Mouse (Mus musculus) embryonic facial prominence, embryonic 13.5 days (tissue): ENCODE results near the gene Fbxo27. TPM values are rescaled to one million over a fixed set of nuclear protein-coding genes. Genes with fewer than 3 reads are reported as not detected.
"Not testable (repeated sequence)": the region's sequence is repeated elsewhere in the genome, so short reads cannot be mapped to it uniquely, and the experiment has no call there.

Source experiments
- ATAC-seq: fragments of 200-750 bp; cut with Nextera tagmentation; 2 replicates; pipeline ENCODE4 v1.8.0; 2017; ENCODE audit warnings: low read depth; ENCODE audit not compliant: insufficient number of reproducible peaks, insufficient read depth, low FRiP score, low TSS enrichment
- H3K27ac ChIP-seq: fragments of 300-500 bp; sonication (generic); 2 replicates; pipeline ENCODE4 v1.5.1; 2015; ENCODE audit warnings: moderate library complexity, mild to moderate bottlenecking, inconsistent platforms
- H3K27me3 ChIP-seq: fragments of 300-500 bp; sonication (generic); 2 replicates; pipeline ENCODE4 v1.6.1; 2015; ENCODE audit warnings: mild to moderate bottlenecking, inconsistent platforms
- H3K36me3 ChIP-seq: fragments of 300-500 bp; sonication (generic); 2 replicates; pipeline ENCODE4 v1.6.1; 2015; ENCODE audit warnings: mild to moderate bottlenecking, inconsistent platforms
- H3K4me1 ChIP-seq: fragments of 300-500 bp; sonication (generic); 2 replicates; pipeline ENCODE4 v1.6.1; 2015; ENCODE audit warnings: inconsistent platforms
- H3K4me2 ChIP-seq: fragments of 300-500 bp; sonication (generic); 2 replicates; pipeline ENCODE4 v1.6.1; 2015; ENCODE audit warnings: moderate library complexity, mild to moderate bottlenecking, inconsistent platforms
- H3K4me3 ChIP-seq: fragments of 300-500 bp; sonication (generic); 2 replicates; pipeline ENCODE4 v1.5.1; 2015; ENCODE audit warnings: mild to moderate bottlenecking, inconsistent platforms
- H3K9ac ChIP-seq: fragments of 300-500 bp; sonication (generic); 2 replicates; pipeline ENCODE4 v1.6.1; 2015; ENCODE audit warnings: mild to moderate bottlenecking, inconsistent platforms
- H3K9me3 ChIP-seq: fragments of 300-500 bp; sonication (generic); 2 replicates; pipeline ENCODE4 v1.6.1; 2016; ENCODE audit warnings: inconsistent platforms
- WGBS: fragments of 180-500 bp; shearing (Covaris S2); methylation state at CpG from one replicate; pipeline ENCODE4 v1.1.7; 2015; ENCODE audit warnings: mixed read lengths; 5-methylcytosine and 5-hydroxymethylcytosine counted together
- polyA plus RNA-seq: library from polyadenylated mRNA; unstranded; fragments of >200 nt; fragmentation: Nextera tagmentation; extraction: Ambion mirVana; gene quantifications from 2 replicates; pipeline ENCODE4 v1.2.1, GENCODE M21; 2015

The Fbxo27 gene
- polyA plus RNA-seq, 1 experiment from 2014 or later = 8.3 TPM

DNA sequence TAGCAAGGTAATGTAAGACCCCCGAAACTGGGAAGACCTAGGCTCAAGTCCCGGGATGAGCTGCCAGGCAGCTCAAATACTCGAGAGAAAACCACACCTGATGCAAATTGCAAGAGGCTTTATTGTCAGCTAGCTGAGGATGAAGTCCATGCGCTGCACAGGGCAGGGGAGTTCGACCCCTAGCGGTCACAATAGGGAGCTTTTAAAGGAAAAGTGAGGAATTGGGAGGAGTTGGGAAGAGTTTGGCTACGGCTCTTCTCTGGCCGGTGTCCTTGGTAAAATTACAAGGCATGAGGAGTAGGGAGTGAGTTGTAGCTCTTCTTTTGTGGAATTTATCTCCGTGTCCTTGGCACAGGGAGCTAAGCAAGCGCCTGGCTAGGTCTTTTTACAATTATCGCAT lies 16.9 kb upstream of the Fbxo27 start:
- H3K4me3 ChIP-seq = no peak overlapping the region
- H3K9me3 ChIP-seq = no peaks in the 10 kb centered on the region
- no peak overlapping the region for H3K4me2 ChIP-seq
- no peak for ATAC-seq
- H3K36me3 ChIP-seq = no peaks in the 10 kb centered on the region
- H3K9ac ChIP-seq = no peak overlapping the region
- H3K4me1 ChIP-seq = no peaks in the 10 kb centered on the region
- no peak overlapping the region for H3K27ac ChIP-seq
- no peaks in the 10 kb centered on the region for H3K27me3 ChIP-seq
- 38% methylated on average over 11 of the region's 11 CpGs for WGBS

DNA sequence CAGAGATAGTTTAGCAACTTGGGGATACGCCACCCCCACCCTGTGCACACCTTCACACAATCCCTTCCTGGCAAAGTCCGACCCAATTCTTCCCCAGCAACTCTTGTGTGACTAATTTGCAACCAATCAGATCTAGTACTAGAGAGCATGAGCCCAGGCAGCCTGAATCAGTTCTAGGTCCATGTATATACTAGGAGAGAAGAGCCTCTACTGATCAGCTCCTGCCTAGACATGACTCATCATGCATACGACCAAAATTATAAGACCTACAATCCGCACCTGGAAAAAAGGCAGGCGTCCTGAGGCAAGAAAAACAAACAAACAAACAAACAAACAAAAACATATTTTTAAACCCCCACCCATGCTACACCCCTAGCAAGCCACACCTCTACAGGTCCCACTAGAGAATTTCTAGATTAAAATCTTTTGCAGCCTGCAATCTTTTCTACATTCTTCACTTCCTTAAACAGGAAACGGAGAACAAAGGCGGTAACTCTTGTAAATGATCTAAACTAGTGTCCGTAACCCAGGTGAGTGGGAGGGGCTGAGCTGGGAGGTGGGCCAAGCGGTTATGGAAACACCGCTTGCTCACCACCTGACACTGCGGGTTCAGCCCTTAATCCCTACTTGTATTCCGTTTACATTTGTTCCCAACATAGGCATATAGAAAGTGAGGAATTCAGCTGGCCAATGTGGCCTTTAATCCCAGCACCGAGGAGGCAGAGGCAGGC lies 15.7 kb upstream of the Fbxo27 start:
- WGBS = 76% methylated on average over 13 of the region's 13 CpGs

DNA sequence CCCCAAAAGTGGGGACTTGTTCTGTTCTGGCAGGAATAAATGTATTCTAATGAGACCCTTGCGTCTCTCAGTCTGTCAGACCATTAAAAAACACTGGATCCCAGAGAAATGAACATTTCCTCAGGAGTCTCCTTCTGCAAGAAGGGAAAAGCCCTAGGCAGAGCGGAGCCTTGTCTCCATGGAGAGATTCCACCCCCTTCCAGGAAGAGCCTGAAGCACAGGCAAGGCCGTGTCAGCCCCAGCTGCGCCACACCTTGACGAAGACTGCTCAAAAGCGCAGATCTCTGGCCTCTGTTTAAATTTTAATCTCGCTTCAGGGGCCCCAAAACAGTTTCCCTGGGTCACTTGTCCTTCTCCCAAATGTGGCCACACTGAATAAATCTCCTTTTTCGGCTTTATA lies 15.0 kb upstream of the Fbxo27 start:
- Histone ChIP-seq H3K9me3 (no peaks in the 10 kb centered on the region), H3K4me1 (no peaks in the 10 kb centered on the region), H3K27me3 (no peaks in the 10 kb centered on the region), H3K4me2 (no peak overlapping the region), H3K9ac (no peak overlapping the region), H3K36me3 (no peaks in the 10 kb centered on the region), H3K4me3 (no peak overlapping the region), H3K27ac (no peak overlapping the region)
- no peak for ATAC-seq
- WGBS = 90% methylated on average over 8 of the region's 8 CpGs

More for the DNA sequence above, 15.7 kb upstream of the Fbxo27 start:
- H3K9me3 ChIP-seq = no peaks in the 10 kb centered on the region
- no peaks in the 10 kb centered on the region for H3K4me1 ChIP-seq
- no peaks in the 10 kb centered on the region for H3K27me3 ChIP-seq
- no peak overlapping the region for H3K27ac ChIP-seq
- H3K4me2 ChIP-seq = no peak overlapping the region
- no peak overlapping the region for H3K9ac ChIP-seq
- H3K4me3 ChIP-seq = no peak overlapping the region
- ATAC-seq = no peak
- H3K36me3 ChIP-seq = no peaks in the 10 kb centered on the region

DNA sequence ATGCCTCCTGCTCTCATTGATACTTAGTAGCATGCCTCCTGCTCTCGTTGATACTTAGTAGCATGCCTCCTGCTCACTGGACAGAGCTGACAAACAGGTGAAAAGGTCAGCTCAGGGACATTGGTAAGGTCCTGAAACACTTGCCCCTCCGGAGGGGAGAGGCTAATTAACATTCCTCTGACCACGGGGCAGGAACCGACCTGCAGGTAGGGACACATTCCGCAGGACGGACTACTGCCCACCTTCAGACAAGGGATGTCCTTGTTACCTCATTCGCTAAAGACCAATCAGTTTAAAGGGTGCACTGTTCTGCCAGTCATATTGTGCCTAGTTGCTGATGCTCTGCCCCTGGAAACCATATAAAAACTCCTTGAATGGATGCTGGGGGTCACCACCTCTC lies 1.6 kb upstream of the Fbxo27 start:
- Histone ChIP-seq H3K36me3 (no peaks in the 10 kb centered on the region), H3K27me3 (peaks cover 14% of the 10 kb centered on the region), H3K4me3 (no peak overlapping the region), H3K4me2 (no peak overlapping the region), H3K4me1 (peaks cover 17% of the 10 kb centered on the region), H3K27ac (no peak overlapping the region), H3K9me3 (no peaks in the 10 kb centered on the region), H3K9ac (no peak overlapping the region)
- 58% methylated on average over 7 of the region's 7 CpGs for WGBS
- no peak for ATAC-seq

DNA sequence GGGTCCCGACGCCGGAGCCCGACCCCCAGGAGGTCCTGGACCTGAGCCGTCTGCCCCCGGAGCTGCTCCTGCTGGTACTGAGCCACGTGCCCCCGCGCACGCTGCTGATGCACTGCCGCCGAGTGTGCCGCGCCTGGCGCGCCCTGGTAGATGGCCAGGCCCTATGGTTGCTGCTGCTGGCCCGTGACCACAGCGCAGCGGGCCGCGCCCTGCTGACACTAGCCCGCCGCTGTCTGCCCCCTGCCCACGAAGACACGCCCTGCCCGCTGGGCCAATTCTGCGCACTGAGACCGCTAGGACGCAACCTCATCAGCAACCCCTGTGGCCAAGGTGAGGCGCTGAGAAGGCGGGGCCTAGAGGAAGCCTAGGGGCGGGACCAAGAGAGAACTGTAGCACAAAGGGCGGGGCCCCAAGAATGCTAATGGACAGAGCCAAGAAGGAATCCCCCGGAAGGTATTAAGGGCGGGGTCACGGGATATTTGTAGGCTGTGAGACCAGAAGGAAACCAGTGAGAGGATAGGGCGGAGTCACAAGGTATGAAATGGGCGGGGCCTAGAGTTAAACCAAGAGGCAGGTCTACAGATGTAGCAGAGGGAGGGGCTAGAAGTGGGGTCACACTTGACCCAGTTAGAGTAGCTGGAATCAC lies 795 bp downstream of the Fbxo27 start:
- no peaks in the 10 kb centered on the region for H3K36me3 ChIP-seq
- ATAC-seq = peak; percentile 69
- H3K27me3 ChIP-seq = peaks cover 14% of the 10 kb centered on the region

DNA sequence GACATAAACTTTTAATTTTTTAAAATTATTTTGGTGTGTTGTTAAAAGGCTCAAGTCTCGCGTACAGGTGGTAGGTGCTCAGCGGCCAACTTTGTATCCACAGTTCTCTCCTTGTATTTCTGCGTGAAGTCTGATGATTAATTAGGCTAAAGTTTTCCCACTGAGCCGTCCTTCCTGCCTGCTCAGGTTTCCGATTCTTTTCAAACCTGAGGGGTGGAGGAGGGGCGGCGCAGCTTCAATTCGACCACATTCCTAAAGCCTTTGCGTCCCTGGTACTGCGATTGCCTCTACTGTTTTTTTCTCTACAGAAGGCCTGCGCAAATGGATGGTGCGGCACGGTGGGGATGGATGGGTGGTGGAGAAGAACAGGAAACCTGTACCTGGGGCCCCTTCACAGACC lies 1.8 kb downstream of the Fbxo27 start:
- Histone ChIP-seq H3K4me3 (peak overlapping the region; percentile 60; the same call in 1 of the 2 replicates), H3K9me3 (no peaks in the 10 kb centered on the region), H3K4me1 (peaks cover 17% of the 10 kb centered on the region), H3K27ac (no peak overlapping the region; the same call in 1 of the 2 replicates), H3K9ac (no peak overlapping the region), H3K27me3 (peaks cover 14% of the 10 kb centered on the region), H3K4me2 (peak overlapping the region; percentile 94), H3K36me3 (no peaks in the 10 kb centered on the region)
- WGBS = 6% methylated on average over 14 of the region's 14 CpGs
- ATAC-seq = no peak

More for the DNA sequence above, 795 bp downstream of the Fbxo27 start:
- H3K9ac ChIP-seq = peak overlapping the region; percentile 75
- 1% methylated on average over 38 of the region's 38 CpGs for WGBS
- H3K4me2 ChIP-seq = peak overlapping the region; percentile 94
- H3K4me3 ChIP-seq = peak overlapping the region; percentile 60
- H3K4me1 ChIP-seq = peaks cover 17% of the 10 kb centered on the region
- H3K9me3 ChIP-seq = no peaks in the 10 kb centered on the region
- H3K27ac ChIP-seq = peak overlapping the region; percentile 39

DNA sequence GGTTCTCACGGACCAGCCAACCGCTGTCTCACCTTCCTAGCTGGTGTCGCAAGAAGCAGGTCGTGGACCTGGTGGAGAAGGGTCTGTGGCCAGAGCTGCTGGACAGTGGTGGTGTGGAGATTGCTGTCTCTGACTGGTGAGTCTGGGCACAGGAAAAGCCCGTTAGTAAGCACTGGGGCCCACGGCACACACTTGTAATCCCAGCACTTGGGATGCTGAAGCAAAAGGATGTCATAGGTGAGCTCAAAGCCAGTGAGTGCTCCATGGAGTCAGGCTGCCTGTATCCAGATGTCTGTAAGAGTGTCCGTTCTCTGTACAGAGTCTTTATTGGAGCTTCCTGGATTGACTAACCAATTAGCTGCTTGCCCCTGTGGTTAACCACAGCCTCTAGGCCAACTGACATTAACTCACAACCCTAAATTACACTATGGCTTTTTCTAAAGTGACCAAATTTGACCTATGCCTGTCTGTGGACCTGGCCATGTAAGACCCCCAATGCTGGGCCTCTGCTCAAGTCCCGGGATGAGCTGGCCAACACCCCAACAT lies 2.4 kb downstream of the Fbxo27 start:
- Histone ChIP-seq H3K9ac (no peak overlapping the region), H3K4me1 (peaks cover 17% of the 10 kb centered on the region), H3K36me3 (no peaks in the 10 kb centered on the region), H3K4me3 (no peak overlapping the region), H3K27me3 (peaks cover 14% of the 10 kb centered on the region), H3K4me2 (peak overlapping the region; percentile 94), H3K9me3 (peaks cover 1% of the 10 kb centered on the region; the same call in 1 of the 2 replicates), H3K27ac (no peak overlapping the region)
- ATAC-seq = no peak
- 45% methylated on average over 8 of the region's 8 CpGs for WGBS

DNA sequence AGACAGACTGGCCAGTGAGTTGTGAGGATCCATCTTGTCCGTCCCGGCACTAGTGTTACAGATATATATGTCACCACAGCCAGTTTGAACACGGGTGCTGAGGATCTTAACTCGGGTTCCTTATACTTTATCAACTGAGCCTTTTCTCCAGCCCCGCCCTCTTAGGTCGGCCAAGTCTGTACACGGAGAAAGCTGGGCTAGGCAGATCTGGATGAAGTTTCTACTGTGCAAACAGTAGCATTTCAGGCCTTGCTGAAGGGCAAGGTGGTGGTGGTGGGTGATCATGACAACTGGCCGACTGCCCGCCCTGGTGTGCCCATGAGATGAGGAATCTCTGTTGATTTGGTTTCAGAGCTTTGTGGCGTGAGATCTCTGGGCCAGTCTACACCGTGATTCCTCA lies 4.6 kb downstream of the Fbxo27 start:
- ATAC-seq = no peak
- Histone ChIP-seq H3K9ac (no peak overlapping the region), H3K27me3 (peaks cover 14% of the 10 kb centered on the region), H3K9me3 (peaks cover 6% of the 10 kb centered on the region; the same call in 1 of the 2 replicates), H3K36me3 (no peaks in the 10 kb centered on the region), H3K4me1 (peaks cover 17% of the 10 kb centered on the region), H3K27ac (no peak overlapping the region), H3K4me2 (no peak overlapping the region), H3K4me3 (no peak overlapping the region)
- 92% methylated on average over 11 of the region's 11 CpGs for WGBS

DNA sequence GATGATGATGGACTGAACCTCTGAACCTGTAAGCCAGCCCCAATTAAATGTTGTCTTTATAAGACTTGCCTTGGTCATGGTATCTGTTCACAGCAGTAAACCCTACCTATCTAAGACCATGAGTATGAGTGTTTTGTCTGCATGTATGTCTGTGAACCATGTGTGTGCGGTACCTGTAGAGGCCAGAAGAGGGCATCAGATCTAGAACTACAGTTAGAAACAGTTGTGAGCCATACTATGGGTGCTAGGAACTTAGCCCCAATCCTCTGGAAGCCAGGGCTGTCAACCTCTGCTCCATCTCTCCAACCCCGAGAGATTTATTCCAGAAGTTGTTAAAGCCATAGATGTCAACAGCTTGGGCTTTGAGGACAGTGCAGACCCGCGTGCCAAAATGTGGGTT lies 7.6 kb downstream of the Fbxo27 start:
- no peak overlapping the region for H3K4me2 ChIP-seq
- ATAC-seq = no peak
- H3K9ac ChIP-seq = no peak overlapping the region
- no peak overlapping the region for H3K27ac ChIP-seq
- no peaks in the 10 kb centered on the region; the same call in 1 of the 2 replicates for H3K27me3 ChIP-seq
- H3K36me3 ChIP-seq = no peaks in the 10 kb centered on the region
- H3K4me3 ChIP-seq = no peak overlapping the region
- H3K4me1 ChIP-seq = no peaks in the 10 kb centered on the region
- H3K9me3 ChIP-seq = peaks cover 6% of the 10 kb centered on the region; the same call in 1 of the 2 replicates
- 96% methylated on average over 4 of the region's 4 CpGs for WGBS

DNA sequence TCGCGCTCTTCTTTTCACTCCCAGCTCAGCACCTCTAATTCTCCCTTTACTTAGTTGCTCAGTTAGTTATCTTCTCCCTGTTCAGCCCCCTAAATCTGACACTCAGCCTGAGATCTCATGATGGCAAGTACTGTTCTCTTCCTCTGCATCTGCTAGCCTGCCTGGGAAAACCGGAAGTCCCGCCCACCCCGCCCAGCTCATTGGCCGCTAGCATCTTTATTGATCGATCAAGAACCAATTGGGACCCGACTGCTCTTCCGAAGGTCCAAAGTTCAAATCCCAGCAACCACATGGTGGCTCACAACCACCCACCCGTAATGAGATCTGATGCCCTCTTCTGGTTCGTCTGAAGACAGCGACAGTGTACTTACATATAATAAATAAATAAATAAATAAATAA lies 8.7 kb downstream of the Fbxo27 start:
- not testable (repeated sequence) for H3K4me1 ChIP-seq, H3K9me3 ChIP-seq, H3K4me2 ChIP-seq, H3K27ac ChIP-seq, H3K36me3 ChIP-seq, ATAC-seq, H3K4me3 ChIP-seq, H3K27me3 ChIP-seq, H3K9ac ChIP-seq
- 93% methylated on average over 12 of the region's 12 CpGs for WGBS

DNA sequence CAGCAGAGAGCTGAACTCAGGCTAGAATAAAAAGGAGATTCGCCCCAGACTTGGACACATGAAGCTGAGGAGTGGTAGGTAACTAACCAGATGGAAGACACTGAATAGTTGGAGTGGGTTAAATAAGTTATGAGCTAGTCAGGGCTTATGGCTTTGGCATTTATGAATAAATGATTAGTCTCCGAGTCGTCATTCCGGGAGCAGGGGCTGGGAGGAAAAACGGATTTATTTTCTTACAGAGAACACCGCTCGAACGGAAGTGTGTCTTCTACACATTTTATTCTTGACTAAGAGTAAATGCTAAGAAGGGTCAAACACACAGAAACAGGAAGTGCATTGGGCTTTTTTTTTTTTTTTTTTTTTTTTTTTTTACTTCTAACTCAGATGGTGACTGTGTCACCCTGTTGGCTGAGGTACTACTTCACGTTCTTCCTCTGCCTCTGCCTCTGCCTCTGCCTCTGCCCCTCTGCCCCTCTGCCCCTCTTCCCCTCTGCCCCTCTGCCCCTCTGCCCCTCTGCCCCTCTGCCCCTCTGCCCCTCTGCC lies 10.0 kb downstream of the Fbxo27 start:
- H3K36me3 ChIP-seq = no peaks in the 10 kb centered on the region
- 74% methylated on average over 9 of the region's 9 CpGs for WGBS
- no peak overlapping the region for H3K4me2 ChIP-seq
- H3K9ac ChIP-seq = no peak overlapping the region
- H3K27me3 ChIP-seq = no peaks in the 10 kb centered on the region
- H3K4me1 ChIP-seq = no peaks in the 10 kb centered on the region
- H3K4me3 ChIP-seq = no peak overlapping the region
- H3K27ac ChIP-seq = no peak overlapping the region
- peaks cover 6% of the 10 kb centered on the region; the same call in 1 of the 2 replicates for H3K9me3 ChIP-seq
- no peak for ATAC-seq

DNA sequence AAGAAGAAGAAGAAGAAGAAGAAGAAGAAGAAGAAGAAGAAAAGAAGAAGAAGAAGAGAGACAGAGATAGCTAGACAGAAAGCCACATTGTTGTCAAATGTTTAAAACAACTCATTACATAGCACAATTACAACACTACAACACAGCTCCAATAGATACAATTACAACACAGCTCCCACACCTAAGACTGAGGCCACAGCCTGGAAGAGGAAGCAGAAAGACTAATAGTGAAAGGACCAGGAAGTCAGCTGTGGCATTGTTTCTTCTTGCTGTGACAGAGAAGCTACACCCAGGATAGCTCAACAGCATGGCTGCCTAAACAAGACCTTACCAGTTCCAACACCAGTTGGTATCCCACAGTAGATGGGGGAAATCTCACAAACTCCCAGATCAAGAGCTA lies 16.8 kb downstream of the Fbxo27 start:
- Histone ChIP-seq H3K4me2 (no peak overlapping the region), H3K9ac (no peak overlapping the region), H3K4me1 (peaks cover 3% of the 10 kb centered on the region), H3K9me3 (no peaks in the 10 kb centered on the region), H3K36me3 (no peaks in the 10 kb centered on the region), H3K27me3 (no peaks in the 10 kb centered on the region), H3K27ac (no peak overlapping the region), H3K4me3 (no peak overlapping the region)
- no peak for ATAC-seq
